Mouse (Mus musculus) induced T-regulatory cell, adult 2 months (primary cell): ENCODE data around the gene Smndc1.
A peak's percentile ranks its signal among the peaks of the same experiment; 100 is the strongest.

Experiments used
- DNase-seq: peaks from one replicate; pipeline ENCODE4 v3.0.0-alpha.2; 2012; ENCODE audit warnings: low read depth

Gene Smndc1

GRCm38 (mm10) chr19:53343174-53343881 is 47.0 kb downstream of the Smndc1 start:
- no peak for DNase-seq

DNA sequence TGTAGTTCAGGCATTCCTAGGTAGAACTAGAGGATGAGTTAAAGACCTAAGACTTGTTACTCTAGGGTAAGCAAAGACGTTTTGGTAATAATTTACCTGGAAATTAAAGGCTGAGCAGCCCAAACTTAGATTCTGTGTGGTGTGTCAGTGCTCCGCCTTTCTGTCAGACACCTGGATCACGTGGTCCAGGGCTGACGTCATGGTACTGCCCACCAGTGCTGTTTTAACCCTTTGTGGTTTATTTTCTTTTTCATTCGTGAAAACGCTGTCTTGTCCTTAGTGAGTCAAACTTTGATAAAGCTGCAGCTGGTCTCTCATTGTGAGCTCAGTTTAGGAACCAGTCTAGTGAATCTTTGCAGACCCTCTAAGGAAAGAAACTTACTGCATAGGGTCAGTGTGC is 50.0 kb downstream of the Smndc1 start:
- peak; percentile 64 for DNase-seq

DNA sequence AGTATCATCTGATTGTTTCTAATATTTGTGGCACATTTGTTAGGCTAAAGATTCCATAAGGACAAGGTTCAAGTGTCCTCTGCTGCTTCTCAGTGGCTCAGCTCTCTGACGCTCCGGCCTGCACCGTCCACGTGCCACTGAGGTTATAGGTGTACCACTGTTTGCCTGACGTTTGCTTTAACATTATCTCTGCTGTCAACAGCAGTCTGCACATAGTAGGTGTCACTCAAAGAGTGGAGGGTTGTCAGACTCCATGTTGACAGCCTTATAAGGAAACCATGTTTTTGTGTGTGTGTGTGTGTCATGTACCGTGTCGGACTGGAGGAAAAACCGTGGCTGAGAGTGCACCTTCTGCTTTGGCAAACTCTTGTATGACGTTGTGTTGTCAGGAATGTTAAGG is 55.1 kb downstream of the Smndc1 start:
- DNase-seq = no peak

GRCm38 (mm10) chr19:53333730-53334129 is 56.6 kb downstream of the Smndc1 start:
- no peak for DNase-seq

- no peak for DNase-seq
Observed at GRCm38 (mm10) chr19:53331882-53332500, 58.4 kb downstream of the Smndc1 start.

DNA sequence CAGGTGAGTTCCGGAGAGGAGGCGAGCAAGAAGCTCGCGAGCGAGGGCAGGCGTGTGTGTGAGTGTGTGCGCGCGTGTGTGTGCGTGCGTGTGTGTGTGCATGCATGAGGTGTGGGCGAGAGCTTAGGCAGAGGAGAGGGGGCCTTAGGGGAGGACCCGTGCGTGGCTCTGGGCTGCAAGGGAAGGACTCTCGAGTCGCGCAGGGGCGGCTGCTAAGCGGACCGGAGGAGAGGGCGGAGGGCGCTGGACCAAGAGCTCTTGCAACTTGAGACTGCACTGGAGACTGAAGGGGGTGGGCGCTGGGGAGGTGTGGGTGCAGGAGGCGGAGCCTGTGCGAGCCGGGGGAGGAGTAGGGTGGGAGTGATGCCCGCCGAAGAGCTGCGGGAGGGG is 60.4 kb downstream of the Smndc1 start:
- peak; percentile 65 for DNase-seq
